Mouse (Mus musculus) heart, adult 11 months (tissue): ENCODE measurements around the gene Efna2.

Experiments
- DNase-seq: peaks from one replicate; pipeline ENCODE4 v3.0.0; 2022

The Efna2 gene

DNA sequence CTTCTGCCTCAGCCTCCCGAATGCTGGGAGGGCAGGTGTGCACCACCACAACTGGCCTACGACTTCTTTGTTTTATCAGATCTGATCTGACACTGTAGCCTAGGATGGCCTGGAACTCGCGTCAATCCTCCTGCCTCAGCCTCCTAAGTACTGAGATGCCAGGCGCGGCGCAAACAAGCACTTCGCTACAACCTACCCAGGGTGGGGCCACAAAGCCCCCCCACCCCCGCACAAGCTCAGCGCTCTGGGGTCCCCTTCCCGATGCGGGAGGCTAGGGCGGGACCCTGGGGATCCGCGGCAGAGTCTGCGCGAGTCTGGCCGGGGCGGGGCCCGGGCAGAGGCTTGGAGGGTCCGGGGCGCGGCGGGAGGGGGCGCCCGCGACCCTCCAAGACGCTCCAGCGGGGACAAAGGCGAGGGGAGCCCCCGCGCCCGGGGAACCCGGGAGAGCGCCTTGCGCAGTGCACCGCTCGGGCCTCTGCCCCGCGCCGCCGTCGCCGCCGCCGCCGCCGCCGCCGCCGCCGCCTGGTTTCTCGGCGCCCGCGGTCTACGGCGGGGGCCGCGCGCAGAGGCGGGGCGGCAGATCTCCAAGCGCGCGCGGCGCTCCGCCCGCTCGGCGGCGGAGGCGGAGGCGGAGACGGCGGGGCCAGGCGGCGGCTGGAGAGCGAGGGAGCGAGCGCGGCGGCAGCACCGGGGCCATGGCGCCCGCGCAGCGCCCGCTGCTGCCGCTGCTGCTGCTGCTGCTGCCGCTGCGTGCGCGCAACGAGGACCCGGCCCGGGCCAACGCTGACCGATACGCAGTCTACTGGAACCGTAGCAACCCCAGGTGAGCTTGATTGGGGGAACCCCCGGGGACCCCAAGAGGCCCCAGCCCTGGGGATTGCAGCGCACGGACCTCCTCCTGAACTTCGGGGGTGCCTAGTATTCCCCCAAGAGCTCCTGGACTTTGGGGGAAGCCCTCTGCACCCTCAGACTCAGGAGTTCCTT is at the start of gene Efna2:
Gene Efna2 (plus strand): TSS at position 415 of the 984 bp plus-strand sequence.
- peak; percentile 95 for DNase-seq

DNA sequence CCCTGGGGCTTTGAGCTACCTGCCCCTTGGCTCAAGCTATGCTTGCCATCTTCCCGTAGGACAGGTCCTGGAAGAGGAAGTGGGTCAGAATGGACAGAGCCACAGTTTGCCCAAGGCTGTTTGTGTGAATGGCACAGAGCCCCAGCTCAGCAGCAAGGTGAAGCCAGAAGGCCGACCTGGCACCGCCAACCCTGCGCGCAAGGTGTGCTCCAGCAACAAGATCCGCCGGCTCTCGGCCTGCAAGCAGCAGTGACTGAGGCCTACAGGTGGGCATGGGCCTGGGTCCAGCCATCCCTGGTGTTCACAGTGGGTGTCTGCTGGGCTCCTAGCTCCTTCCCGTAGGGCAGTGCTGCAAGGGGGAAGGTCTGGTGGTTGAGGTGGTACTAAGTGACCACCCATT is 49.4 kb upstream of the Efna2 start:
- DNase-seq: no peak

DNA sequence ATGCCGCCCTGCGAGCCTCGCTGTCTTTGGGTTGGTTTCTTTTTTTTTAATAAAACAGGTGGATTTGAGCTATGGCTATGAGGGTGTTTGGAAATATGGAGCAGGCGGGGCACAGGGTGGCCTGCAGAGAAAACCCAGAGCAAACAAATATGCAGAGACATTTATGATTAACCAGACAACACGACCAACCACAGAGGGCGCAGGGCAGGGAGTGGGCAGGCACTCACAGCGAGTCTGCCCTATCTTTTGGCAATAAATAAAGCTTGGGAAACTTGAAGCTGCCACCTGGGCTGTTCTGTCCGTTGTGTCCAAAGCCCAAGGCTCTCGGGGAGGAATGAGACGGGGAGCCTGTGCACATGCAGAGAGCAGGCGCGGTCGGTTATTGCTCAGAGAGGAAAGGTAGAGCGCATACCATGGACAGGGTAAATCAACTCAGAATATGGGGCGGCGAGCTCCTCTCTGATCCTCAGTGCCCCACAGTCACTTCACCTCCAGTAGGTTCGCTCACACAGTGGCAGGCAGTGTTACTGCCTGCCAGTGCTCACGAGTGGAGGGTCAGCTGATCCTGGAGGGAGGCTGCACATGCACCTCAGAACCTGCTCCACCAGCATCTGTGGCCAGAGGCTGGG is 48.8 kb upstream of the Efna2 start:
- no peak for DNase-seq

GRCm38 (mm10) chr10:80131316-80131951 is 47.8 kb upstream of the Efna2 start:
- DNase-seq: no peak

- DNase-seq: no peak
These were observed 47.3 kb upstream of the Efna2 start for GRCm38 (mm10) chr10:80131952-80132350.

DNA sequence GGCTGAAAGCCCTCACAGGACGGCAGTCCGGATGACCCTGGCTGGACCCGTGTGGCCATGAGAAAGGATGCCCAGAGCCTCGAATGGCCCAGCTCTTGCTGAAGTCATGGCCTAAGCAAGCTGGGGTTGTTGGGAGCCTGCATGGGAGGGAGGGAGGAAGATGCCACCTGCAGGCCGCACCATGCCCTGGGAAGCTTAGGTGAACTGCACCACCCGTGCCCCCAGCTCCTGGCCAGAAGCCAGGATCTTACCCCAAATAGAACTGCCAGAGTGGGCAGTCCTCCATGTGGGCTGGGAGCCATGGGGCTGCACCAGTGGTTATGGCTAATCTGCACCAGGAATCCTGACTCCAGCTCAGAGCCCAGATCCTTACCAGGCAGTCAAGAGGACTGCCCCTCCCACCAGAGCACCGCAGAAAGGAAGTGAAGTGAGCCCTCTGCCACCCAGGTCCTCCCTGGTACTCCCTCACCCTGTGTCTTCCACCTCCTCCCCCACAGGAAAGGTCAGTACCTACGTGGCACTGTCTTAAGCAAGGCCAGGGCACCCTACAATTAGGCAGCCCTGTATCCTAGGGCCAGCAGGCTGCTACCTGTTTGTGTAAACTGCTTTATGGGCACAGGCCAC is 45.9 kb upstream of the Efna2 start:
- peak; percentile 97 for DNase-seq

GRCm38 (mm10) chr10:80134421-80134820 is 44.9 kb upstream of the Efna2 start:
- DNase-seq: no peak

DNA sequence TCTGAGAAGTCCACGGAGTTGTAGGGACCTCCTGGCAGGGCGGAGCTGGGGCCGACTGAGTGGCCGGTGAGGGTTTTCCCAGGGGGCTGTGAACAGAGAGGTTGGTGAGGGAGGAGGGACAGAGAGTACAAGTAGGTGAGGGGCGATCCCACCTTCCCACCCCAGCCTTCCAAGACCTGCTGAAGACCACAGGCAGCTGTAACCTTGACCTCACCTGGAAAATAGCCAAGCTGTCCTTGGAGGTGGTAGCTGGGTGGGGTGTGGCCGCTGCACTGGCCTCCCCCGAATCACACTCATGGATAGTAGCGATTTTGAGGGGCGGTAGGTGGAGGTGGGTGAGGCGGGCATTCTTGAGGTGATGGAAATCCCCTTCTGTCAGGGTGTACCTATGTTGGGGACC is 44.1 kb upstream of the Efna2 start:
- no peak for DNase-seq

- no peak for DNase-seq
These were observed 43.6 kb upstream of the Efna2 start for GRCm38 (mm10) chr10:80135641-80136040.

DNA sequence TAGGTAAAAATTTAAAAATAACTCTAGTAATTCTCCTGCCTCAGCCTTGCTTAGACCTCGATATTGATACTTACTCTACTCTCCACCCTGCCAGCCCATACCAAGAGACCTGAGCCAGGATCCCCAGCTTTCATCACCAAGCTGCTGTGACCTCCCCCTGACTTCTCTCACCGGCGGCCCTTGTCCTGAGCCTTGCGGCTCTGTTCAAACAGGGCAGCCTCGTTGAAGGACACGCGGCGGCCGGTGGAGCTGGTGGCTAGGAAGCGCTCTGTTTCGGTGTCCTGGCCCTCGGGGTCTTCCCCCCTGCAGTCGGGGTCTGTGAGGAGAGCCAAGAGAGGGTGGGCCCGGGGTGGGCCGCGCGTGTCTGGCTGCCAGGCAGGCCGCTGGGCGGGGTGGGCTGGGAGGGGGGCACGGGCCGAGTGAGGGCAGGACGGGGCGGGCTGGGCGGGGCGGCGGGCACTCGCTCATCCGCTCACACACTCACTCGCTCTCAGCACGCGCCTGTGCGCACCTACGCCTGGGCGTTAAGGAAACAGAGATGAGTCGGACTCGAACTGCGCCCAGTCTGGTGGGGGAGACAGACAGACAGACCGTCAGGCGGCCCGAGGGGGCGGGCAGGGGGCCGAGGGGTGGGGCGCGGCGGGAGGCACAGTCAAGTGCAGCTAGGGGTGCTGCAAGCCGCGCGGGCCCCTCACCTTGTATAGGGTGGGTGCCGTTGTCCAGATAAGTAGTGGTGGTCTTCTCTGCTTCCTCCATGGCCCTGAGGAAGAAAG is 42.9 kb upstream of the Efna2 start:
- peak; percentile 93 for DNase-seq

GRCm38 (mm10) chr10:80136952-80137625 is 42.2 kb upstream of the Efna2 start:
- DNase-seq: peak; percentile 94

GRCm38 (mm10) chr10:80137626-80138552 is 41.4 kb upstream of the Efna2 start:
- DNase-seq: peak; percentile 94

- peak; percentile 98 for DNase-seq
These were observed 40.5 kb upstream of the Efna2 start, which contains the start of gene Atp5d for GRCm38 (mm10) chr10:80138553-80139438. Gene Atp5d (plus strand): TSS chr10:80138632.

GRCm38 (mm10) chr10:80139439-80139775 is 39.9 kb upstream of the Efna2 start:
- no peak for DNase-seq

DNA sequence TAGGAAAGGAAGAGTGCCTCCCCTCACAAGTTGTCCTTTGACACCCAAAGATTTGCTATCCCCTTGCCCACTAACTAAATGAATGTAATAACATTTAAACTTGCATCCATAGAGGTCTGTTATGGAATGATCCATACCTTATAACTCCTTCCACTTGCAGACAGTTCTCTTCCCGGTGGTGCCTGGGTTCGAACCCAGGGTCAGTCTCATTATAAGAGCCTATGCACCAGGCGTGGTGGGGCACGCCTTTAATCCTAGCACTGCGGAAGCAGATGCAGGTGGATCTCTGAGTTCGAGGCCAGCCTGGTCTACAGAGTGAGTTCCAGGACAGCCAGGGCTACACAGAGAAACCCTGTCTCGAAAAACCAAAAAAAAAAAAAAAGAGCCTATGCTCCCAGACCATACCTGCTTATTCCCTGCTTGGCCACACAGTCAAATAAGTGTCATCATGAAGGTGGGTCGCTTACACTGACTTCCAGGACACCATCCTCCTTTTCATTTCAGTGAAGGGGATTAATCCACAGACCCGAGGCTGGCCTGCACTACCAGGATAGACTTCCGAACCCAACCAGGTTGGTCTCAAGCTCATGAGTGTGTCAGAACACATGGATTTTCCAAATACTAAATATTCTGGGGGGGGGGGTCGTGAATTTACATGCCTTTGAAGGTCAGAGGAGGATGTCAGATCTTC is 39.2 kb upstream of the Efna2 start:
- DNase-seq: peak; percentile 93

- DNase-seq: no peak
These were observed 38.6 kb upstream of the Efna2 start, which contains the start of gene Cbarp for GRCm38 (mm10) chr10:80140666-80141035. Gene Cbarp (minus strand): TSS chr10:80140835.

DNA sequence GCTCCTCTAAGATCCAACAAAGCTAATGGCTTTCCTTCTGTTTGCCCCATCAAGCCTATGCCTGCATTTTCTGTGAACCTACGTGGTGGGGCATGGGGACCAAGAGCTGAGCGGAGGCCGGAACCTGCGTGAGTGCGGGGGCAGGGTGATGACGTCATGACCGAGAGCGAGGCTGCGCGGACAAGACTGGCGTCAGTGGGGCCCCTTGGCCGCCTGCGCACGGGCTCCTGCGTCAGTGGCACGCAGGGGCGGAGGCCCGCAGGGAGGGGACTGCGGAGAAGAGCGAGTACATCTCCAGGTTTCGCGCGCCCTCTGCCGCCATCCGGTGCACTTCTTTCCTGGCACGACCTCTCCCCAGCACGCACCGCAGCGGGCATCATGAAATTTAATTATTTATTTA is 38.0 kb upstream of the Efna2 start:
- peak; percentile 100 for DNase-seq

GRCm38 (mm10) chr10:80141786-80142529 is 37.3 kb upstream of the Efna2 start:
- DNase-seq: peak; percentile 99
